Mouse (Mus musculus) urinary bladder, postnatal 14 days (tissue): Measurements from ENCODE around the gene Mycbpap.

ENCODE experiments used
- DNase-seq: peaks from one replicate; pipeline ENCODE4 v3.0.0; 2021; ENCODE audit warnings: low spot score

The Mycbpap gene

GRCm38 (mm10) chr11:94533171-94533570 is 11.6 kb upstream of the Mycbpap start:
- DNase-seq: no peak

GRCm38 (mm10) chr11:94528879-94529278 is 7.3 kb upstream of the Mycbpap start:
- no peak for DNase-seq

GRCm38 (mm10) chr11:94526171-94526879 is 4.8 kb upstream of the Mycbpap start:
- DNase-seq: no peak

- no peak for DNase-seq
Measured at GRCm38 (mm10) chr11:94513452-94513851, 8.1 kb downstream of the Mycbpap start.

GRCm38 (mm10) chr11:94508976-94509375 is 12.6 kb downstream of the Mycbpap start:
- DNase-seq: peak; percentile 43

GRCm38 (mm10) chr11:94501482-94501881 is 20.1 kb downstream of the Mycbpap start:
- no peak for DNase-seq

GRCm38 (mm10) chr11:94500362-94500761 is 21.2 kb downstream of the Mycbpap start:
- no peak for DNase-seq

GRCm38 (mm10) chr11:94499661-94500152 is 21.8 kb downstream of the Mycbpap start, which contains the start of gene Epn3:
Epn3 (minus strand) TSS chr11:94499974.
- peak; percentile 87 for DNase-seq

- no peak for DNase-seq
Measured at GRCm38 (mm10) chr11:94499035-94499434, 22.5 kb downstream of the Mycbpap start.

- DNase-seq: peak; percentile 85
Measured at GRCm38 (mm10) chr11:94498093-94498996, 23.2 kb downstream of the Mycbpap start.

- DNase-seq: no peak
Measured at GRCm38 (mm10) chr11:94495415-94495814, 26.1 kb downstream of the Mycbpap start.

- no peak for DNase-seq
Measured at GRCm38 (mm10) chr11:94491749-94492099, 29.8 kb downstream of the Mycbpap start.

GRCm38 (mm10) chr11:94491035-94491748 is 30.4 kb downstream of the Mycbpap start:
- no peak for DNase-seq

- no peak for DNase-seq
Measured at GRCm38 (mm10) chr11:94489745-94490144, 31.8 kb downstream of the Mycbpap start.

- peak; percentile 45 for DNase-seq
Measured at GRCm38 (mm10) chr11:94488767-94489533, 32.6 kb downstream of the Mycbpap start.

- DNase-seq: peak; percentile 88
Measured at GRCm38 (mm10) chr11:94486001-94486400, 35.5 kb downstream of the Mycbpap start, which contains the start of gene Spata20. Spata20 (minus strand) TSS chr11:94486179.

GRCm38 (mm10) chr11:94485223-94485622 is 36.3 kb downstream of the Mycbpap start:
- DNase-seq: no peak

- no peak for DNase-seq
Measured at GRCm38 (mm10) chr11:94484636-94485035, 36.9 kb downstream of the Mycbpap start.

- no peak for DNase-seq
Measured at GRCm38 (mm10) chr11:94483921-94484320, 37.6 kb downstream of the Mycbpap start.

- DNase-seq: no peak
Measured at GRCm38 (mm10) chr11:94483436-94483835, 38.1 kb downstream of the Mycbpap start.

GRCm38 (mm10) chr11:94482738-94483137 is 38.8 kb downstream of the Mycbpap start:
- DNase-seq: no peak
